Mouse (Mus musculus) megakaryocyte-erythroid progenitor cell, adult 5-6 weeks (primary cell): ENCODE data around the gene Tigd3. TPM values are rescaled to one million over a fixed set of nuclear protein-coding genes. Genes with fewer than 3 reads are reported as not detected.
"Not testable (repeated sequence)": the region's sequence is repeated elsewhere in the genome, so short reads cannot be mapped to it uniquely, and the experiment has no call there.

Experiments
- ATAC-seq: replicated peaks from 2 replicates; pipeline ENCODE4 v1.8.0; 2016; ENCODE audit warnings: mild to moderate bottlenecking, inconsistent platforms; ENCODE audit not compliant: severe bottlenecking, poor library complexity, low FRiP score, low TSS enrichment
- total RNA-seq, 2 experiments: library from RNA; stranded (forward) in 1 of 2; stranded (reverse) in 1 of 2; fragments of 200-1000, 215-1000 nt in 1 of 2; fragments of >200 nt in 1 of 2; fragmentation: Nextera tagmentation in 1 of 2; gene quantifications; 2 replicates each; pipeline ENCODE4 v1.2.3; 2014 to 2017

Gene Tigd3
- total RNA-seq, 2 experiments from 2014 or later = 2.2 to 5.9 TPM

DNA sequence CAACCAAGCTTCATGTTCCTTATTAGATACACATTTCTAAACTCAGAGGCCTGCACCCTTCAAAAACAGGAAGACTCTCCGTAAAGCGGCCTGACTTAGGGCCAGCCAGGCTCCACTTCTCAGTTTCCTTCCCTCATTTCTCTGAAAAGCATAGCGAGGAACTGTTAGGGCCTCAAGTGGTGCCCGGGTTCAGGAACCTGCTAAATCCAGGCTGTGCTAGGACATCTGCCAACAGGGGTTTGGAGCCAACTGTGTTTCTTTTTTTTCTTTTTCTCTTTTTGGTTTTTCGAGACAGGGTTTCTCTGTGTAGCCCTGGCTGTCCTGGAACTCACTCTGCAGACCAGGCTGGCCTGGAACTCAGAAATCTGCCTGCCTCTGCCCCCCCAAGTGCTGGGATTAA lies 11.9 kb downstream of the Tigd3 start:
- ATAC-seq = not testable (repeated sequence)

DNA sequence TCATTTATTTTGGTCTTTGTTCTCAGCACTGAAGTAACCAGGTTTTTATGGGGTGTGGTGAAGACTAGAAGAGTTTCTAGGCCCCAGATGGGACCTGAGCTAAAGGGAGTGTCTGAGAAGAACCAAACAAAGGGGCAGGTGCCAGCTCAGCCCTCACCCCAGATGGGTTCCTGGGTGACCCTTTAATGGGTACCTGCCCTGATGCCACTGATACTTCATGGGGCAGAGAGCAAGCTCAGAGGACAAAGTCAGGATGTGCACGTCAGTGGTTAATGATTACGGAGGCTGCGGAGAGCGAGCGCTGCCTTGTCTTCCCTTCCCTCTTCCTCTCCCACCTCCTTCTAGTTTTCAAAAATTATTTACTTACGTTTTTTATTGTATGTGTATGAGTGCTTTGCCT lies 12.8 kb downstream of the Tigd3 start:
- no peak for ATAC-seq

DNA sequence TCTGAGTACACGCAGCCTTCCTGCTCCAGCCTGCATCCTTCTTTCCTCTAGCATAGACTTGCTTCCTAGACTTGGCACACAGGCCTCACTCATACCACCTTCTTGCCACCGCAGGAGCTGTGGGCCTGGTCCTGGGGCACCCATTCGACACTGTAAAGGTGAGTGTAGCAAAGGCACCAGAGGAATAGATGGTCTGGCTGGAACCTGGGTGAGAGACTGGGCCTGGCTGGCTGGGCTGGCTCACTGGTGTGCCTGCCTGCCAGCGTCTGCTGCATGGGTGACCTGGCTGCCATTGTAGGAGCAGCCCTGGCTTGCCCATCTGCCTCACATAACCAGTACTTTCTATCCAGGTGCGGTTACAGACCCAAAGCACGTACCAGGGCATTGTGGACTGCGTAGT lies 14.2 kb downstream of the Tigd3 start:
- no peak for ATAC-seq

GRCm38 (mm10) chr19:5878916-5879315 lies 15.0 kb downstream of the Tigd3 start:
- no peak for ATAC-seq

GRCm38 (mm10) chr19:5878362-5878722 lies 15.6 kb downstream of the Tigd3 start:
- ATAC-seq = peak; percentile 16; the same call in 1 of the 2 replicates

- ATAC-seq = peak; percentile 63
Observed at GRCm38 (mm10) chr19:5877618-5878361, 16.2 kb downstream of the Tigd3 start, which contains the start of gene Slc25a45. Gene Slc25a45 (plus strand): TSS chr19:5877808.

GRCm38 (mm10) chr19:5874969-5875480 lies 18.9 kb downstream of the Tigd3 start, which contains the start of gene Frmd8:
Gene Frmd8 (minus strand): TSS chr19:5875274.
- peak; percentile 79 for ATAC-seq

DNA sequence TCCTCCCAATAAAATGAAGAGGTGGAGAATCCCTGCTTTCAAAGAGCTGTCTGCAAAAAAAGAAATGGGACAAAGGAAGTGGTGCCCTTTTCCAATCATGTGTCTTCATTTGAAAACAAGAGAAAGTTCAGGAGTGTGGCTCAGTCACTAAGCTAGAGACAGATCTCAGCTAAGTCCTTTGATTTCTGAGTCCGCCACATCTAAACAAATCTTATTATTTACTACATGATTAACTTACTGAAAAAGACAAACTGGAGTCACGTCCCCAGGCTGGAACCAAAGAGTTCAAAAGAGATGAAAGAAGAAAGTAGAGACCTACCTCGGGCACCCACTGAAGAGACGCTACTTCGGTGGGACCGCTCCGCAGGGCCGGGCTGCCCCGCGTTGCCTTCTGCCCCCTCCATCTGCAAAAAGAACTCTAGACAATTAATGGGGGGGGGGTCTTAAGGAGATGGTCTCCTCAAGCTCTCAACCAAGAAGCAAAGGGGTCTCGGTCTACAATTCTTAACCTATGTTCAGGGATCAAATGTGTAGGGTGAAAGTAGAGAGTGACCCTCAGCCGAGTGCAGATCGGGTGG lies 19.5 kb downstream of the Tigd3 start:
- no peak for ATAC-seq

- ATAC-seq = no peak
Observed at GRCm38 (mm10) chr19:5872931-5873556, 20.9 kb downstream of the Tigd3 start.

DNA sequence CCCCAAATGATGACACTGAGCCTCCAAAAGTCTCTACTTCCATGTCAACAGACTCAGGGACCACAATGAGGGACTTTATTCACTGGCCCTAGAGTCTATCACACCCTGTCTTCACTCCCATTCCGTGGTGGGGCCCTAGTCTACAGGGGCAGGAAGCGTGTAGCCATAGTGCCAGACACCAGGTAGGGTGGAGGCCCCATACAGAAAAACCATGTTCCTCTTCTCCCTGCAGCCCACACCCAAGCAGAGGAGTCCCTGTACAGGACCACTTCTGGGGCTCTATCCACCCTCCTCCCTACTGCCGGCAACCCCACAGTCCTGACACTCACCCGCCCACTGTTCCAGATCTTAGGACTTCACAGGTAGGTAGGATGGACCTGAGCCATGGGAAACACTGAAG lies 21.4 kb downstream of the Tigd3 start:
- no peak for ATAC-seq

- no peak for ATAC-seq
Observed at GRCm38 (mm10) chr19:5871683-5872082, 22.3 kb downstream of the Tigd3 start.

DNA sequence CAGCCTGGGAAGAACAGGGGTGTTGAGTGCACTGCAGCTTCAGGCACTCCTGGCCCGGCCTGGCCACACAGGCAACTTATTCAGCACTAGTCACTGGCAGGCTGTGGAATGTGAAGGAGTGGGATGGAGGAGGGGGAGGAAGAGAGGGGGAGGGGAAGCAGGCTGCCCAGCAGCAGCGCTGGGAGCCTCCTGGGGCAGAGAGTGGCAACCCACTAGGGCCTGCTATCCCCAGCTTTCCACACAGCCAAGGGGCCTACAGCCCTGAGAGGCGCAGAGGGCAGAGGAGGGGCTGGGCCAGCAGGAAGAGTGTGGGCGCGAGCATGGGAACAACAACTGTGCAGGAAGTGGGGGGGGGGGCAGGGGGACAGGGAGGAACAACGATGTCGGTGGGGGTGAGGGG lies 22.7 kb downstream of the Tigd3 start:
- ATAC-seq = no peak

DNA sequence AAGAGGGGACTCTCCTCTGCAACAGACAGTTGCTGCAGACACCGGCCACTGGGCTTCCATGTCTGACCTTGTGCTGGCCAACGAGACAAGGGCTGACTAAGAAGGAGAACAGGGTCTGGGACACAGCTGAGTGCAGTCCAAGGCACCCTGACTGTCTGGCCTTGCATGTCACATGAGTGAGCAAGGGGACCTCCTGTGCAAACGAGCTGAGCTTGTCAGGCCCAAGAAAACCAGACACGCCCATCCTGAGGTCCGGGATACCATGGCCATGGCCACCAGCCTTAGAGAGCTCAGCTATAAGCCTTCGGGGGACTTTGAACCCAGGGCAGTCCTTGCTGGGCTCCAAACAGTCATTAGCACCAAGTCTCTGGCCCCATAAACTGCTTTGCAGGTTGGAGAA lies 25.9 kb downstream of the Tigd3 start:
- ATAC-seq = no peak

GRCm38 (mm10) chr19:5864710-5865398 lies 29.1 kb downstream of the Tigd3 start:
- no peak for ATAC-seq

DNA sequence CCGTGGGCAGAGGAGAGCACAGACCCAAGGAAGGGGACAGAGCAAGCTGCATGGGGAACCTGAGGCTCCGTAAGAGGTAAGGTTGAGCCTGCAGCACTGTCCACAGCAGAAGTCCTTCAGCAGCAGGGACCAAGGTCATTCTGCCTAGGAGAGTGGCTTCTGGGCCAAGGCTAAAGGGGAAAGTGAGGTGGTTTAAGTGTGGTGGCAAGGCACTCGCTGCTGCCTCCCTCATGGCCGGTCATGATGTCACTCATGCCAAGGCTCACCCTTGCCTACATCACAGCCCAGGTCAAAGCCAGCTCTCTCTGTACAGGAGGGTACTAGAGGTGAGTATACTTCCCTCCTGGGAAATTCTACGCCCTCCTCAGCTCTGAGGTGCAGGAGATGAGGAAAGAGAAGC lies 30.2 kb downstream of the Tigd3 start:
- no peak for ATAC-seq

GRCm38 (mm10) chr19:5862335-5863085 lies 31.4 kb downstream of the Tigd3 start:
- ATAC-seq = no peak

- no peak for ATAC-seq
Observed at GRCm38 (mm10) chr19:5856604-5857003, 37.3 kb downstream of the Tigd3 start.

GRCm38 (mm10) chr19:5852035-5852722 lies 41.8 kb downstream of the Tigd3 start:
- no peak for ATAC-seq
